9 mouse cellular contexts compared by ENCODE assay signal in genomic region chr2:29309966-29310365, GRCm38 (mm10). TPM values are rescaled to one million over a fixed set of nuclear protein-coding genes. Genes with fewer than 3 reads are reported as not detected.
DNase-seq lines count a peak whose midpoint lies in the region; TF ChIP-seq lines count a peak whose summit lies in the region.
"Had no signal": no experiment of that assay in that cellular context is flagged by ENCODE, and none has a peak within 500 bp of the region (broad histone marks: within the 10 kb centered on the region; RNA-seq: fewer than 3 reads in every experiment).

No protein-coding gene starts in this region.

- no peak overlapping the region for H3K4me3 ChIP-seq in ES-E14 (ENCODE audit: insufficient read depth in 1 of 2, low read depth in 1 of 2, low read length in 2 of 2, poor library complexity in 1 of 2, severe bottlenecking in 1 of 2)
- no peak overlapping the region for H3K4me3 ChIP-seq in limb, embryonic 10.5 days
- H3K4me3 ChIP-seq: neural tube, embryonic 12.5 days had no signal

- no peaks in the 10 kb centered on the region for H3K27me3 ChIP-seq in limb, embryonic 10.5 days (ENCODE audit: low read depth, poor library complexity, severe bottlenecking)
- H3K27me3 ChIP-seq: neural tube, embryonic 12.5 days had no signal

- no peak overlapping the region for H3K27ac ChIP-seq in ES-E14 (ENCODE audit: insufficient read depth, low read depth, low read length, poor library complexity, severe bottlenecking)
- H3K27ac ChIP-seq in limb, embryonic 10.5 days, result no peak overlapping the region
- H3K27ac ChIP-seq: neural tube, embryonic 12.5 days had no signal

- WGBS in limb, embryonic 10.5 days, result 49% methylated on average over 7 of the region's 7 CpGs

- H3K9me3 ChIP-seq in ES-E14 (ENCODE audit: control insufficient read depth, insufficient read depth, low read depth, low read length), result no peaks in the 10 kb centered on the region
- no peaks in the 10 kb centered on the region for H3K9me3 ChIP-seq in limb, embryonic 10.5 days (replicated peaks)
- H3K9me3 ChIP-seq: neural tube, embryonic 12.5 days had no signal

- peak; percentile 79 for DNase-seq in kidney, postnatal 10 days
- no peak for DNase-seq in kidney, adult 18-20 months
- peak; percentile 60 for DNase-seq in ES-E14 (ENCODE audit: low read depth, low spot score)
- peak; percentile 67 for DNase-seq in adrenal gland, postnatal 10 days
- DNase-seq in limb, embryonic 10.5 days (ENCODE audit: low spot score), result peak; percentile 74
- DNase-seq in natural killer cell, adult 2 months (ENCODE audit: low spot score in 2 of 2), result no peak
- DNase-seq in right cerebral cortex, adult 18-20 months, result no peak
- no peak for DNase-seq in left cerebral cortex, postnatal 25 days (ENCODE audit: low spot score in 2 of 2)

- no peak overlapping the region for H3K9ac ChIP-seq in ES-E14 (ENCODE audit: insufficient read depth, low read depth, low read length, poor library complexity, severe bottlenecking)
- H3K9ac ChIP-seq: neural tube, embryonic 12.5 days had no signal

- in situ Hi-C loops in ES-E14 (cut with MboI; ENCODE audit: low sequenced_read_pairs in 2 of 2, unreplicated experiment in 2 of 2), result no loop called here

- no peaks in the 10 kb centered on the region for H3K36me3 ChIP-seq in ES-E14 (ENCODE audit: control insufficient read depth, insufficient read depth, low read length, poor library complexity, severe bottlenecking)
- H3K36me3 ChIP-seq in limb, embryonic 10.5 days, result no peaks in the 10 kb centered on the region
- H3K36me3 ChIP-seq: neural tube, embryonic 12.5 days had no signal

- intact Hi-C loops in left cerebral cortex, postnatal 25 days (cut with DNase I), result no loop called here

- H3K4me1 ChIP-seq in ES-E14 (ENCODE audit: control insufficient read depth in 2 of 2, insufficient read depth in 2 of 2, low read length in 2 of 2, poor library complexity in 1 of 2), result no peaks in the 10 kb centered on the region
- no peaks in the 10 kb centered on the region for H3K4me1 ChIP-seq in limb, embryonic 10.5 days
- H3K4me1 ChIP-seq: neural tube, embryonic 12.5 days had no signal

TF ChIP-seq in ES-E14, 5 proteins besides CTCF, POLR2A, EP300 and RAD21:
- no peak for TF ChIP-seq CHD2 (IDR thresholded peaks at IDR 0.05; ENCODE audit: low read depth, low read length)
- 0 out of 2 replicates have a peak, but pooled peaks have one; percentile 5 for TF ChIP-seq ZC3H11A (IDR thresholded peaks at IDR 0.05; ENCODE audit: borderline replicate concordance, low read depth, low read length)
- TF ChIP-seq ZNF384 (IDR thresholded peaks at IDR 0.05; ENCODE audit: low read depth, low read length), result no peak
- TF ChIP-seq HCFC1 (IDR thresholded peaks at IDR 0.05; ENCODE audit: borderline replicate concordance, insufficient read depth, low read length), result no peak
TF ChIP-seq in ES-E14: peak in this region for 1.

RNA-seq across cellular contexts. Expression of gene Med27, which starts 36.7 kb away (rescaled TPM):
- 21.5 and 25.6 TPM in 2 replicates for total RNA-seq in ES-E14 (2012; rRNA removed)
- total RNA-seq in adrenal gland, postnatal 10 days (2021), result 10 to 100 TPM; 18.6 to 21.7 TPM
- polyA plus RNA-seq in limb, embryonic 10.5 days (2016; fragmentation: Nextera tagmentation; extraction: Ambion mirVana), result 55.2 and 56.3 TPM in 2 replicates
- 10 to 100 TPM; 38.0 to 38.2 TPM for total RNA-seq in left cerebral cortex, postnatal 25 days (2021)

RNA-seq across cellular contexts. Expression of gene Ntng2, which starts 57.2 kb away (rescaled TPM):
- total RNA-seq in ES-E14 (2012; rRNA removed), result 0.40 and 0.79 TPM in 2 replicates
- 10 to 100 TPM; 16.2 to 24.2 TPM for total RNA-seq in adrenal gland, postnatal 10 days (2021)
- 0.16 and 0.50 TPM in 2 replicates for polyA plus RNA-seq in limb, embryonic 10.5 days (2016; fragmentation: Nextera tagmentation; extraction: Ambion mirVana)
- total RNA-seq in left cerebral cortex, postnatal 25 days (2021), result 10 to 100 TPM; 85.4 to 90.5 TPM

Comparison
In these comparisons a context has a peak if more than half of its experiments do, and no peak if none do; other contexts are left out.
1. DNase-seq: peak in kidney, postnatal 10 days (single experiment), ES-E14 (single experiment), adrenal gland, postnatal 10 days (single experiment) and limb, embryonic 10.5 days (single experiment); none in kidney, adult 18-20 months (single experiment), natural killer cell, adult 2 months (0 of 2), right cerebral cortex, adult 18-20 months (single experiment) and left cerebral cortex, postnatal 25 days (0 of 2).